Mouse (Mus musculus) spleen, adult 2 months (tissue): ENCODE measurements around the gene Terf2ip.

ENCODE experiments used
- CTCF ChIP-seq: fragments of 200-500 bp; IDR thresholded peaks from 2 replicates; pipeline ENCODE4 v1.5.1; 2011; ENCODE audit warnings: mild to moderate bottlenecking, inconsistent platforms; ENCODE audit not compliant: insufficient read depth, insufficient read length, insufficient replicate concordance; ENCODE audit errors: extremely low read depth
- POLR2A ChIP-seq: fragments of 200-500 bp; IDR thresholded peaks from 2 replicates; pipeline ENCODE4 v1.6.1; 2011; ENCODE audit warnings: low read depth, low read length, inconsistent platforms

DNA sequence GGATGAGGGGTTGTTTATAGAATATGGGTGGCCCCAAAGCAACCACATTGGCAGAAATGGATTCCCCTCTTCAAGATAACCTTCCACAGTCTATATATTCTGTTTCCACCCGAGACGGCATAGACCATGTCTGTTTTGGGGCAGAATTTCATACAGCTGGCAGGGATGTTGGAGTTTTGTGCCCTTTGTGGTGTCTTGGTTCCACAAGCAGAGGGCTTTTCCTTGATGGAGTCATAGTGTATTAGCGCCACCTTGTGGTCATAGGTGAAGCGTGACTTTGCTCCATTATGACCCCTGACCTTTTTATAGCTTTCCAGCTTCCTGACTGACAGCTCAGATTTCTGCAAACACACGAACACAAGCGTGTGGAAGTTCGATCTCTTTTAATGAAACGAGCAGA, 23.4 kb downstream of the Terf2ip start:
- TF ChIP-seq CTCF (peak; percentile 60; the same call in 1 of the 2 replicates), POLR2A (no peak)
